Mouse (Mus musculus): ENCODE measurements around the gene Pou2f3.

- TF ChIP-seq POLR2A (IDR thresholded peaks at IDR 0.05; ENCODE audit: insufficient read length, low read depth), result no peak
- TF ChIP-seq CEBPB (IDR thresholded peaks at IDR 0.05; ENCODE audit: insufficient read depth, poor library complexity, severe bottlenecking), result no peak
- TF ChIP-seq TCF12 (IDR thresholded peaks at IDR 0.05; ENCODE audit: insufficient read depth, poor library complexity, severe bottlenecking), result no peak
- TF ChIP-seq USF1 (IDR thresholded peaks at IDR 0.05; ENCODE audit: low read depth), result no peak
- TF ChIP-seq MYOD1 (IDR thresholded peaks at IDR 0.05; ENCODE audit: control insufficient read depth in 1 of 3, insufficient read length in 2 of 3, low read depth in 2 of 3), result no peak
- no peak for TF ChIP-seq E2F4 (IDR thresholded peaks at IDR 0.05; ENCODE audit: insufficient read depth)
- TF ChIP-seq REST (IDR thresholded peaks at IDR 0.05; ENCODE audit: insufficient read depth, insufficient read length), result no peak
- no peak for TF ChIP-seq MAX (IDR thresholded peaks at IDR 0.05; ENCODE audit: low read depth)
- no peak for TF ChIP-seq SRF (IDR thresholded peaks at IDR 0.05; ENCODE audit: control insufficient read depth, insufficient read length, low read depth)
- TF ChIP-seq POLR2AphosphoS2 (IDR thresholded peaks at IDR 0.05; ENCODE audit: insufficient read length, low read depth), result no peak
- no peak for TF ChIP-seq TCF3 (IDR thresholded peaks at IDR 0.05; ENCODE audit: insufficient read length, low read depth)
Observed at GRCm38 (mm10) chr9:43110286-43110980, 99.7 kb downstream of the Pou2f3 start.

All from myocyte (in vitro differentiated cells).